Mouse (Mus musculus) lung, postnatal 0 days (tissue): Measurements from ENCODE around the gene Wfdc6b. TPM values are rescaled to one million over a fixed set of nuclear protein-coding genes. Genes with fewer than 3 reads are reported as not detected.
"Not testable (repeated sequence)": the region's sequence is repeated elsewhere in the genome, so short reads cannot be mapped to it uniquely, and the experiment has no call there.

Experiments
- ATAC-seq: fragments of 200-750 bp; cut with Nextera tagmentation; 2 replicates; pipeline ENCODE4 v1.8.0; 2017; ENCODE audit warnings: moderate library complexity
- DNase-seq: peaks from one replicate; pipeline ENCODE4 v3.0.0-alpha.2; 2016; ENCODE audit warnings: low spot score
- H3K27ac ChIP-seq: fragments of 300-500 bp; sonication (generic); 2 replicates; pipeline ENCODE4 v1.5.1; 2014; ENCODE audit warnings: antibody characterized with exemption, mild to moderate bottlenecking, low read length, mixed read lengths
- H3K27me3 ChIP-seq: fragments of 300-500 bp; sonication (generic); replicated peaks from 2 replicates; pipeline ENCODE4 v1.6.1; 2014; ENCODE audit warnings: low read length, mixed read lengths; ENCODE audit not compliant: insufficient read depth
- H3K36me3 ChIP-seq: fragments of 300-500 bp; sonication (generic); 2 replicates; pipeline ENCODE4 v1.6.1; 2014; ENCODE audit warnings: low read length, mixed read lengths; ENCODE audit not compliant: insufficient read depth
- H3K4me1 ChIP-seq: fragments of 300-500 bp; sonication (generic); 2 replicates; pipeline ENCODE4 v1.6.1; 2014; ENCODE audit warnings: antibody characterized with exemption, low read depth, low read length, mixed read lengths; ENCODE audit not compliant: insufficient read depth
- H3K4me2 ChIP-seq: fragments of 300-500 bp; sonication (generic); replicated peaks from 2 replicates; pipeline ENCODE4 v1.6.1; 2014; ENCODE audit warnings: low read depth, mild to moderate bottlenecking, low read length, moderate library complexity, mixed read lengths
- H3K4me3 ChIP-seq: fragments of 300-500 bp; sonication (generic); 2 replicates; pipeline ENCODE4 v1.5.1; 2014; ENCODE audit warnings: low read depth, low read length
- H3K9ac ChIP-seq: fragments of 300-500 bp; sonication (generic); replicated peaks from 2 replicates; pipeline ENCODE4 v1.6.1; 2014; ENCODE audit warnings: low read depth, mild to moderate bottlenecking
- H3K9me3 ChIP-seq: fragments of 300-500 bp; sonication (generic); 2 replicates; pipeline ENCODE4 v1.6.1; 2016; ENCODE audit warnings: low read length, mixed read lengths
- CTCF ChIP-seq: IDR thresholded peaks from 2 replicates; pipeline ENCODE4 v1.5.1; 2016; ENCODE audit warnings: antibody characterized with exemption, mild to moderate bottlenecking
- EP300 ChIP-seq: IDR thresholded peaks from 2 replicates; pipeline ENCODE4 v1.6.1; 2016; ENCODE audit warnings: antibody characterized with exemption, mild to moderate bottlenecking, control low read depth
- WGBS: fragments of 180-500 bp; shearing (Covaris S2); extraction: QIAGEN DNeasy Blood & Tissue Kit; methylation state at CpG from one replicate; pipeline ENCODE4 v1.1.7; 2014; 5-methylcytosine and 5-hydroxymethylcytosine counted together
- polyA plus RNA-seq: library from polyadenylated mRNA; unstranded; fragments of >200 nt; fragmentation: Nextera tagmentation; extraction: Ambion mirVana; gene quantifications from 2 replicates; pipeline ENCODE4 v1.2.1, GENCODE M21; 2015

The Wfdc6b gene
- polyA plus RNA-seq, result 0.90 and 1.3 TPM in 2 replicates

DNA sequence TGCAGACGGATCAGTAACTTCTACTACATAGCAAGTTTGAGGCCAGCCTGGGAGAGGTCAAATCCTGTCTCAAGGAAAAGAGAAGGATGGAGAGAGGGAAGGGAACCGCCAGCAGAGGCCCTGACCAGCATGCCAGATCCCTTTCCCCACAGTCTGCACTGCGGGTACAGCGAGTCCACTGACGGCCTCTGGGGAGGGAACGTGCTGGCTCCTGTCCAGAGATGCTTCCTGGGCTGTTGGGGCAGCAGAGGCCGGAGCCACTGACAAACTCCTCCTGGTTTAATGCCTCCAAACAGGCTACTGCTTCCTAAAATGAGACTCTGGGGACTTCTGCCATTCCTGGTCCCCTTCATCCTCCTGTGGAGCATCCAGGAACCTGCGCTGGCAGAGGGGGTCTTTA lies at the start of gene Wfdc6b, which contains the start of gene Wfdc8:
Gene Wfdc6b, plus strand, starts transcription at position 52 of the 400 bp plus-strand sequence.
Gene Wfdc8, minus strand, starts transcription at position 156 of the 400 bp plus-strand sequence.
- DNase-seq, result not testable (repeated sequence)
- WGBS, result 44% methylated on average over 8 of the region's 8 CpGs

DNA sequence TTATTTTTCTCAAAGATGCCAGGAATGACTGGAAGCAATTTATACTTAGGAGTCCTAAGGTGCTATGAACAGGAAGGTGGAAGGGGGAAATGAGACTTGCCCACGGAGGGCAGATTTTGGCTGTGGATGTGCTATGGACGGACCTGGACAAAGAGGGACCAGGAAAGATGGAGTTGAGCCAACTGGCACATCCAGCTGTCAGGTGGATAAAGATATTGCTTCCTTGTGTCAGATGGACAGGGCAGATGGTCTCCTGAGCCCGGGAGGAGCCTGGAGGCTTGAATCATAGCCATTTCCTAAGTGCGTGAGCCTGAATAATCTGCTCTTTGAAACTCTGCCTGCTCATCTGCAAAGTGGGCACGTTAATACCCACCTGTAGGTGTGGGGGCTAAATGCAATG lies 49.0 kb upstream of the Wfdc6b start:
- TF ChIP-seq CTCF (no peak), EP300 (no peak)
- DNase-seq, result no peak
- no peak overlapping the region for H3K9ac ChIP-seq
- H3K4me3 ChIP-seq, result peak overlapping the region; percentile 43; the same call in 1 of the 2 replicates
- WGBS, result 60% methylated on average over 5 of the region's 5 CpGs
- H3K27ac ChIP-seq, result no peak overlapping the region
- H3K4me1 ChIP-seq, result 0 out of 2 replicates have a peak, but pooled peaks cover 5% of the 10 kb centered on the region
- ATAC-seq, result no peak
- no peaks in the 10 kb centered on the region for H3K27me3 ChIP-seq
- H3K36me3 ChIP-seq, result no peaks in the 10 kb centered on the region
- H3K9me3 ChIP-seq, result no peaks in the 10 kb centered on the region
- H3K4me2 ChIP-seq, result peak overlapping the region; percentile 11; the same call in 1 of the 2 replicates

More for the DNA sequence above, at the start of gene Wfdc6b, which contains the start of gene Wfdc8:
- H3K4me2 ChIP-seq, H3K9me3 ChIP-seq, H3K9ac ChIP-seq, H3K27ac ChIP-seq, H3K4me3 ChIP-seq, ATAC-seq, H3K36me3 ChIP-seq, H3K4me1 ChIP-seq, H3K27me3 ChIP-seq: not testable (repeated sequence)

DNA sequence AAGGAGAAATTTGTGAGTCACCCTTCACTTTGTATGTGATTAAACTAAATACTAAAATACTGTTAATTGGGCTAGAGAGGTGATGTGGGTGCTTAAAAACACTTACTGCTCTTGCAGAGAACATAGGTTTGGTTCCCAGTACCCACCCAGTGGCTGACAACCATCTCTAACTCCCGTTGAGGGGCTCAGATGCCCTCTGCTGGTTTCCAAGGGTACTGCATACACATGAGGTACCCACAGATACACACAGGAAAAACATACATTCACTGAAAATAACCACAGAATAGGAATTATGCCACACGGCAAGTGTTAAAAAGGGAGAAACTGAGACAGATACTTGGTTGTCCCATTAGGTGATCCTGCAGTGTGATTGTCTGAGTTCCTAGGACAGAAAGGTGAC lies 46.3 kb upstream of the Wfdc6b start:
- TF ChIP-seq EP300 (no peak), CTCF (peak; percentile 48)
- Histone ChIP-seq H3K27ac (no peak overlapping the region), H3K27me3 (no peaks in the 10 kb centered on the region), H3K9ac (no peak overlapping the region), H3K4me3 (no peak overlapping the region), H3K4me2 (no peak overlapping the region), H3K4me1 (0 out of 2 replicates have a peak, but pooled peaks cover 5% of the 10 kb centered on the region), H3K9me3 (no peaks in the 10 kb centered on the region), H3K36me3 (no peaks in the 10 kb centered on the region)
- no peak for ATAC-seq
- no peak for DNase-seq
- 83% methylated on average over 2 of the region's 2 CpGs for WGBS

DNA sequence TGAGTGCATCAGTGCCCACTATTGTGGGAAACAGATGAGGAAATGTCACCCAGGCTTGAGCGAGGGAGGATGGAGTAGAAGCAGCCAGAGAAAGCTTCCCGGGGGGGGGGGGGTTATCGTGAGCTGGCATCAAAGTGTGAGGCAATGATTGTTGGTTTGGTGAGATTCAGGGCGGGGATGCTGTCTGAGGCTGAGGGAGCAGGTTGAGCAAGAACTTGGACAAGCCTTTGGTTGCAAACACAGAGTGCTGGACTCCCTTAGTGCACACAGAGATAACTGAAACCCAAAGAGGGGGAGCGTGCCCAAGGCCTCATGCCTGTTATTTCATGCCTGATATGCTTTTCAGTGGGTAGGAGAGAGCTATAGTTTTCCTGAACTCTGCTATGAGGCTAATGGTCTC lies 45.9 kb upstream of the Wfdc6b start:
- 92% methylated on average over 5 of the region's 5 CpGs for WGBS
- Histone ChIP-seq H3K4me1 (0 out of 2 replicates have a peak, but pooled peaks cover 5% of the 10 kb centered on the region), H3K36me3 (no peaks in the 10 kb centered on the region), H3K27ac (no peak overlapping the region), H3K9me3 (no peaks in the 10 kb centered on the region), H3K9ac (no peak overlapping the region), H3K27me3 (no peaks in the 10 kb centered on the region), H3K4me3 (no peak overlapping the region), H3K4me2 (no peak overlapping the region)
- no peak for DNase-seq
- ATAC-seq, result no peak
- TF ChIP-seq CTCF (no peak), EP300 (no peak)

DNA sequence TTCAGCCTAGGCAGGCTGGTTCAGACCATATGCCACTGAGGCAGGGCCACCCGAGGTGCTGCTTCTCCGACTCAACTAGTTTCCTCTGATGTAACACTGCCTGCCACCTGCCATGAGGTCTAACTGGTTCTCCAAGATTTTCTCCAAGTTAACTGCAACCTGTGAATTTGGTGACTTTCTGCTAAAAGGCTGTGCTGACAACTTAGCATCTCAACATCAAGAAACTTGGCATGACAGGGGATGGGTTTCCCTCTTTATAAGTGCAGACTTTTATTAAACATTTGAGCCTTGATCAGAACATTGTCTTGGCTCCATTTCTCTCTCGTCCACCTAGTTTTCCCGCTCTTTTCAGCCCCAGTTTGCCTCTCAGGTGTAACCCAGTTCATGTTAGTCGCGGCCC lies 40.0 kb upstream of the Wfdc6b start, which contains the start of gene Spint3:
Gene Spint3, minus strand, starts transcription at position 101 of the 400 bp plus-strand sequence.
- WGBS, result 71% methylated on average over 6 of the region's 6 CpGs
- H3K4me2 ChIP-seq, H3K4me1 ChIP-seq, H3K27ac ChIP-seq, H3K27me3 ChIP-seq, DNase-seq, H3K4me3 ChIP-seq, ATAC-seq, H3K9me3 ChIP-seq, H3K9ac ChIP-seq, H3K36me3 ChIP-seq: not testable (repeated sequence)

DNA sequence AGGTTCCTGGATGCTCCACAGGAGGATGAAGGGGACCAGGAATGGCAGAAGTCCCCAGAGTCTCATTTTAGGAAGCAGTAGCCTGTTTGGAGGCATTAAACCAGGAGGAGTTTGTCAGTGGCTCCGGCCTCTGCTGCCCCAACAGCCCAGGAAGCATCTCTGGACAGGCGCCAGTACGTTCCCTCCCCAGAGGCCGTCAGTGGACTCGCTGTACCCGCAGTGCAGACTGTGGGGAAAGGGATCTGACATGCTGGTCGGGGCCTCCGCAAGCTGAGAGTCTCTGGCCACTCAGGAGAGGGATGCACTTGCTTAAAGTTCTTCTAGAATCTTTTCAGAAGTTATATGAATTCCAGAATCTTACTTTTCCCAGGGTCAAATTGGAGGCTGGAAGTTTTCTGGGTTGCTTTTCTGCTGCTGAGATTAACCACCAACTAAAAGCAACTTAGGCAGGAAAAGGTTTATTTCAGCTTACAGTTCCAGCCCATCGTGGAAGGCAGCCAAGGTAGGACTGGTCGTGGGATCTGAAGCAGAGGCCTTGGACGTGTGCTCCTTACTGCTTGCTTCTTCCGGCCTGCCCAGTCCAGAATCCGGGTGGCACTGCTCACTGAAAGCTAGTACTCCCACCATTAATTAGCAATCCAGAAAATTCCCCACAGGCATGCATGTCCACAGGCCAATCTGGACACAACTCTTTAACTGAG lies 28.1 kb upstream of the Wfdc6b start, which contains the start of gene Wfdc6a:
Gene Wfdc6a, minus strand, starts transcription at position 423 of the 701 bp plus-strand sequence.
- not testable (repeated sequence) for H3K9me3 ChIP-seq, H3K36me3 ChIP-seq, H3K4me1 ChIP-seq, H3K9ac ChIP-seq, H3K4me2 ChIP-seq, H3K27ac ChIP-seq, H3K27me3 ChIP-seq, H3K4me3 ChIP-seq
- DNase-seq (peak; percentile 19), ATAC-seq (peak; percentile 41; the same call in 1 of the 2 replicates)
- 41% methylated on average over 13 of the region's 13 CpGs for WGBS
